Mouse (Mus musculus) retina, adult 2 months (tissue): ENCODE measurements around the gene Mcm2.

ENCODE experiments used
- DNase-seq: peaks from one replicate; pipeline ENCODE4 v3.0.0-alpha.2; 2012; ENCODE audit warnings: low read depth, low spot score

The Mcm2 gene

DNA sequence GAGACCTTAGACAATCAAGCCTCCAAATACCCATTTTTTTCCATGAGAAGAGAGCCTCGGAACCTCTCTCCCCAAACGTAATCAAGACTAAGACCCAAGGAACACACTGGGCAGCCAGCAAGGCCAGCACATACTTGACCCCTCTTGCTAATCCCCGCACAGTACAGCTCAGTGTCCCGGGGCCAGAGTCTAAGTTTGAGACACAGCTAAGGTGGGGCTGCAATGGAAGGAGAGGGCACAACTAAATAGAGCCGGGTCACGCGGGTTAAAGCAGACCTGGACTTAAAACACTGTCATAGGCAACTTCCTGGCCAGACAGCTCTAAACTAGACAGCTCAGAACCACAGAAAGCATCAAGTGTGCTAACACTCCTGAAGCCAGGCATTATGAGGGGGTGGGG is 7.7 kb downstream of the Mcm2 start:
- no peak for DNase-seq

DNA sequence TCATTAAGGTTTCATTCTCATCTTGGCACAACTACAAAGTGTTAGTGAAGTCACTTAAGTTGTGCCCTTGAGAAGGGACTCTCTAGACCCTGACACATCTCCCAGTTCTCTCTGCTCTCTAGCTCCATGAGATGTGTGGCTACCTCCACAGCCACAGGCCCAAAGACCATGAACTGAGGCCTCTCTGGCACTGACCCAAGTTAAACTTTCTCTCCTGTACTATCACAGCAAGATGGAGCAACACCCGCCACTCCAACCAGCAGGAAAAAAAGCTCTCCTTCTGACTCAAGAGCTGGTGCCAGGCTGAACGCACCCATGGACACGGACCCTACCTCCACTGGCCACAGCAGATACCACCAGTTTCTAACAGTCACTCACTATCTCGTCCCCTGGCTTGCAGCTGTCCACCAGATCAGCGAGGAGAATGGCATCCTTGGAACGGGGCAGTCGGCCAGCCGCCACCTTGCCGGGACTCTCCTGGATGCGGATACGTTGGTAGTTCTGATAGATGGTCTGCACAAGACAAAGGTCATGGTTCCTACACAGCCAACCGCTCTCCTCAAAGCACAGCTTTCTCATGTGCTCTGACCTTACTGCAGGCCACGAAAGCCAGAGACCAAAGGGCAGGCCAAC is 9.1 kb downstream of the Mcm2 start:
- DNase-seq: no peak

DNA sequence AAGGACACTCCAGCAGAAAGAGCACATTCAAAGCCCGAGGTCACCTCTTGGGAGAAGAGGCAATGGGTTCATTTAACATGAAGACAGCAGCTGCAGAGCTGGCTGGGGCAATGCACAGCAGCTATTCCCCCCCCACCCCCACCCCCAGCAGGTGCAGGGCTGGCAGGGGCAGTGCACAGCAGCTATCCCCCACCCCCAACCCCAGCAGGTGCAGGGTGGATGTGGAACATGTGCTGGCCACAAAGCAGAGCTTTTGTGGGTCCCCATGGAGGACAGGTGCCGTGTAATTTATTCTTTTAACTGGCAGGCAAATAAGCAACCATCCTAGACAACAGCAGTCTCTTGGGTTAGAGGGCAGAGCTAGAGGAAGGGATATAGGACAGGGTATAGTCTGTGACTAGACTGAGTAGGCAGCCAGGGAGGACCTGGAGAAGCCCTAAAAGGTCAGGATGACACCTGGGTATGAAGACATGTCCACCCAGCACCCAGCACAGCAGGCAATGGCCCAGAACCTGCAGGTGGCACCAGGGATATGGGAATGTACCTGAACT is 12.1 kb downstream of the Mcm2 start:
- no peak for DNase-seq

DNA sequence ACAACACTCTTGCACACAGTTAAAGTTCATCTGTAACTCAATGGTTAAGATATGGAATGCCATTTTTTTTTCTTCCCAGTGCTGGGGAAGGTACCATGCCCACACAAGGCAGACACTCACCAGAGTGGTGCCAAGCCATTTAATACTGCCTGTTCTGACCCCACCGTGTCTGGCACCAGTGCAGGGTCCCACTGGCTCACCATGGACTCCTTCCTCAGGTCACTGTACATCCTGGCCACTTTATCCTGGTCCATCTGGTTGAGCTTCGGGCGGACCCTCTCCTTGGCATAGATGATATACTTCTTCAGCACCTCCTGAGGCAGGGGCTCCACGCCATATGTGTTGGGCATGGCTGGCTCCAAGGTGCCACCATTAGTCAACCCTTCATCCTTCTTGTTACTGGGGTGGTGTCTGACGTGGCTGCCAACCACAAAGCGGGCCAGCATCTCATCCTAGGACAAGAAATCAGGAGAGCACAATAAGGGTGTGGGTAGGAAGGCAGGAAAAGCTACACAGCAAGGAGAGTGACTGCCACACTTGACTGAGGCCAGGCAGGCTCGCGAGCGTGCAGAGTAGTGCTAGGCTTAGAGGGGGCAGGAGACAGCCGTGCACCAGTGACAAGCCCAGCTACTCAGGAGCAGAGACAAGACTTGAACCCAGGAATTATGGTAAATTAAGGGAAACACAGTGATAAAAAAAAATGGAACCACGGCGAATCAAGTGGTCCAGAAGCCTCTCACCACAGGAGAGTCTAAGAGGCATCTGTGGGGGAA is 12.8 kb downstream of the Mcm2 start:
- no peak for DNase-seq

DNA sequence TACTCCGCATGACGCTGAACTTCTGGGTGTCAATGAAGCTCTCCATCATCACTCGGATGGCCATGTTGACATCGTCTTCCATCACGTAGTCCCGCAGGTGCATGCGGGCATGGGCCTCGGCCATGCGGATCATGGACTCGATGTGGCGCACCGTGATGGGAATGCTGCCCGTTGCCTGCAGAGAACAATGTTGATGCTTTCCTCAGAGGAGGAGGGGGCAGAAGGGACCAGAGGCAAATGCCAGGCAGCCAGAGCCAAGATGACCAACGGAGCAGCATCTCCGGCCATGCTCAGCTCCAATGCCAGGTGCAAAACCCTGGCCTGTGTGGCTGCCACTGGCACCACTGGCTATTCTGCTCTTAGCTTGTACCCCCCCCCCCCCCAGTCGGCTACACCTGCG is 13.9 kb downstream of the Mcm2 start:
- DNase-seq: no peak

DNA sequence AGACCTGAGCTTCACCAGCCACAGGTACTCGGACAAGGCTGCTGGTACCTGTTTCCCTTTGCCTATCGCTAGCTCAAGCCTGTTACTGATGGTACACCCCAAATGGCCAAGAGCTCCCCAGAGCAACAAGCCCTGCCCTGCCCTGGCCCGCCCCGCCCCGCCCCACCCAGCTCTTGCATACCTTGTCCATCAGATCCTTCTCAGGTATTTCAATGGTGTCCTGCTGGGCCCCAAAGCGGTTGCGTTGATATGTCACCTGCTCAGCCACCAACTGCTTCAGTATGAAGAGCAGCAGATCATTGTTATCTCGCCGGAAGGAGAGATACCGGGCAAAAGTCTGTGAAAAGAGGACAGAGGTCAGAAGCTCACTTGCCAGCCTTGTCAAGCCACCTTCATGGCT is 14.4 kb downstream of the Mcm2 start:
- DNase-seq: no peak

DNA sequence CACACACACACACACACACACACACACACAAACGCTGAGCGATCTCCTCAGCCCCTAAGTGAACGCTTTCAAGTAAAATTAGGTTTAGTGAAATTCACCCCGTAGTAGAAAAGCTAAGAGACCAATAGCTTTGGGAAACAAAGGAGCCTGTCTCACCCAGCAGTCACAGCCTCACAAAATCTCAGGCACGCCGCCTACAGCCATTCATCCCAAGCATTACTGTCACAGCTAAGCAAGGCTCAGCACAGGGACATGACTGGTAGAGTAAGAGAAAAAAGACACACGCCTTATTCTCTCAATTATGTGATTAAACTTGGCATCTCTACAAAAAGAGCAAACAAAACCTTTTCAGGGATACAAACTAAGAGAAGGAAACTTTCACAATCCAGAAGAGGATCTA is 17.2 kb downstream of the Mcm2 start:
- no peak for DNase-seq

DNA sequence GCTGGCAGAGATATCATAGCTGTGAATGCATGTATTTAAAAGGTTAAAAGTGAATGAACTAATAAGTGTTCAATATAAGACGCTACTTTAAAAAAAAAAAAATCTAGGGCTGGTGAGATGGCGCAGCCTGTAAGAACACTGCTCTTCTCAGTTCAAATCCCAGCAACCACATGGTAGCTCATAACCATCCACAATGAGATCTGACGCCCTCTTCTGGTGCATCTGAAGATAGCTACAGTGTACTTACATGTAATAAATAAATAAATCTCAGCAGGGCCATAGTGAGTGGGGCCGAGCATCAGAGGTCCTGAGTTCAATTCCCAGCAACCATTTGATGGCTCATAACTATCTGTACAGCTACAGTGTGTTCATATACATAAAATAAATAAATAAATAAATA is 19.1 kb downstream of the Mcm2 start:
- DNase-seq: no peak

DNA sequence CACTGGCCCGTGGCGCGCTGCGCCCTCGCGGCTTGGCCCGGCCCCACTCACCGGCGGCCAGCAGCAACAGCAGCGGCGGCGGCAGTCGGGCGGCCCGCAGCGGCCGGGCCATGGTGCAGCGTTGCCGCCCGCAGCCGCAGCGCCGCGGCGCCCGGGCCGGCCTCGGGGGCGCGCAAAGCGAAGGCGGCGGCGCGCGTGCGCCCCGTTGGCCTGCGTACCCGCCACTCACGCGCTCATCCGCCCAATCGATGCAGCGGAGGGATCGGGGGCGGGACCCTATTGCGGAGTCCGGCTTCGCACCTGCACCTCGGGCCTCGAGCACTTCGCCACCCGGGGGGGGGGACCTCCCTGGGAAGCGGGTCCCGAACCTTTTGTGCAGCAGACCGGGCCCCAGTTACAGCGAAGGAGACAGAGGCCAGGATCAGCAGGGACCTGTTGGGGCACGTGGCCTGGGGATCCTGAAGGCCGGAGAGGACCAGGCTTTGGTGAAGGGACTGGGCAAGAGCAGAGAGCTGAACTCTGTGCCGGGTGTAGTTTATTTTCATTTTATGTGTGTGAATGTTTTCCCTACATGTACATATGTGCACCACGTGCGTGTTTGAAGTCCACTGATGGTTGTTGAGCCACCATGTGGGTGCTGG is 23.6 kb downstream of the Mcm2 start, which contains the start of gene Podxl2:
TSS of gene Podxl2 (minus strand) at position 177 of the 641 bp plus-strand sequence.
- DNase-seq: no peak

DNA sequence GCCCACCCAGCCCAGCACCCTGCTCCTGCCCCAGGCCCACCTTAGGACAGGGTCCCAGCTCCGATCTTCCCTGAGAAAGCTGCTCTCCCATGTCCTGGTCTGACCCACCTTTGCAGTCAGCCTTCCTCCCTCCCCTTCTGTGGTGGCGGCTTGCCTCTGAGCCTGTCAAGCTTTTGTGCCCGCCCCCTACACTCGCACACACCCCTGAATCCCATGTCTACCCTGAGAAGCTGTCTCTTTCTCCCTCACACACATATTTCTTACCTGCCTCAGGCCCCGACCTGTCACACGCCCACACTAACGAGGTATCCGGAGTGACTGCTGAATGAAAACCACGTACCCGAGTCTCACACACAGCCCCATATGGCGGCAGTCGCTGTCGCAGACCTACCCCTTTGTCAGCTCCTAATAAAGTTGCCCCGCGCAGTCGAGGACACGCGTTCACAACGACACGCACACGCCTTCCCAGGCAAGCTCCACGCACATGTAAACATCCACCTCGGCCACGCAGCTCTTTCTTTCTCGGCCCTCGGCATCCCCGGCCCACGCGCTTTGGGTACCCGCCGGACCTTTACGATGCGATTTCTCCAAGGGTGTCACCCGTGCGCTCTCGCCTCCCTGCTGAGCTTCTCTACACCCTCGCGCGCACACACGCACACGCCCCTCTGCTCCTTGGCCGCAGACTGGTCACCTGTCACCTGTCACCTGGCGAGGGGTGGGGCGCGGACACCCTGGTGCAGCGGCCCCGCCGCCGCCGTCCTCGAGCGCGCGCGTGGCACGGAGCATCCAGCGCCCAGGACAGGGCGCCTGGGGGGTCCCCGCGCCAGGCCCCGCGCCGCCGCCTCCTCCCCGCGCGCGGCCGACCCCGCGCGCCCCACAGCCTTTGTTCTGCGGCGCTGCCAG is 24.4 kb downstream of the Mcm2 start:
- DNase-seq: no peak

DNA sequence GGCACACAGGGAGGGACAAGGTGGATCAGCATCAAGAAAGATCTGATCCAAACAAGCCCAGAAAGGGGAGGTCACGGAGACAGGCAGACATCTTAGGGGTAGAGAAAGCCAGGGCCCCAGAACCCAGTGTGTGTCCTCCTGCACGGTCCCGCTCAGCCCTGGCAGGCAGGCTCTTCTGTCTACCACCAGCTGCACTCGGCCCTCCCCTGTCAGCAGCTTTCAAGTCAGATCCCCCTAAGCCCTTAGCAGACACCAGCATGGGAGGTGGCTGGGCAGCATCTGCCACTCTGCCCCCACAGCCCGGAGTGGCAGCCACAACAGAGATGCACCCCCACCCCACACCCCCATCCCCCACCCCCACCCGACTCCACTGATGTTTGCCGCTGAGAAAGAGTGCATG is 25.8 kb downstream of the Mcm2 start:
- DNase-seq: no peak

DNA sequence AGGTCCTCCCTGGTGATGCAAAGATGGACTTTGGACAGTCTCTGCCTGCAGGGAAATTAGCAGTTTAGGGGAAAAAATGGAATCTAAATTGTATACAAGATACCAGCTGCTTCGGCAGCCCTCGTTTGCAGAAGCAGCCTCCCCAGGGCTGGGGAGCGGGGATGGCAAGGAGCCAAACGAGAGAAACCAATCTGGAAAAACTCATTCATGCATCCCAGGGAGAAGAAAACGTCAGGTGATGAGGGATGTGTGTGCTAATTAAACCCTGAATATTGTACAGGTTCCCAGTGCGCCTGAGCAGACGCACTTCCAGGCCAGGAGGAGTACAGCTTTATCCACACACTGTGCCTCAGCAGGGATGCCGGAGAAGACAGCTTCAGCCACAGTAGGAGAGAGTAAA is 27.0 kb downstream of the Mcm2 start:
- DNase-seq: no peak

DNA sequence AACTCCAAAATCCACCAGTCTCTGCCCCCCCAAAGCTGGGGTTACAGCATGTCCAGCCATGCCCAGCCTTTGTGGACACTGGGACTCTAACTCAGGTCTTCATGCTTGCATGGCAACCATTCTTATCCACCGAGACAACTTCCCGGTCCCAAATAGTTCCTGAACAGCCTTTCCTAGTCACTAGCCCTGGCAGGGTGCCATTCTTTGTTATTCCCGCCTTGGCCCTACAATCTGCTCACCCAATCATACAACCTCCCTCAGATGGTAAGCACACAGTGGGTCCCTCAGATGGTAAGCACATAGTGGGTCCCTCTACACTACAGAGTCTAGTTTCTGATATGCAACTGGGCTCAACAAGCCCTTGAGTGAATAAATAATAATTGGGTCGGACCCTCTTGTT is 28.0 kb downstream of the Mcm2 start:
- DNase-seq: no peak

DNA sequence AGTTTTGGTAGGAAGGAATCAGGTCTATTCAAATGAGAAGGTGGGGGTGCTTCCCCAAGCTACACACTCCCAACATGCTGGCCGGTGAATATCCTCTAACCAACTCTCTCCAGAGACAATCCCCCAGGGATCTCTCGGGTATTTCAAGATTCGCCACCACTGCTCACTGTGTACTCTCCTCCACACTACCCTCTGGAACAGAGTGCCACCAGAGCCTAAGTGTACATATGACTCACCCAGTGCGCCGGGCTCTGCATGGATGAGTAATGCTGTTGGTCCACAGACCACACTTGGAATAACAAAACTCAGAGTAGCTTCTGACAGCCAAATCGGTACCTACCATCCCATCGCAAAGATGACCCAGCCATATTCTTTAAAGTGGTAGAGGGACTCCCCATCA is 29.1 kb downstream of the Mcm2 start:
- DNase-seq: no peak

DNA sequence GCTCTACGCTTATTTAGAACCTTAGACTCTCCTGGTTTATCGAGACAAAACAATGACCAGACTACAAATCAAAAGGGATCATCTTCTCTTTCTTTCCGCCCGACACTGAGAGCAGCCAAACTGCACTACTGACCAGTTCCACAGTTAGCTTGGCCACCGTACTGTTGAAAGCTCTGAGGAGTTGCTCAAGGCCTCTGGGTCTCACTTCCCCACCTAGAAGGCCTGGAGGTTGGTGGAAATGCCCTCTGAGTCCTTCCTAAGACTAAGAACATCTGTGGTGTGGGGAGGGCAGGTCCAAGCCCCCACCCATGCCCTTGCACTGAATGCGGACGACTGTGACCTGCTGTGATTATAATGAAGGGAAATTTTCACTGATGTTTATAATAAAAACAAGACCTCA is 32.9 kb downstream of the Mcm2 start:
- DNase-seq: no peak

DNA sequence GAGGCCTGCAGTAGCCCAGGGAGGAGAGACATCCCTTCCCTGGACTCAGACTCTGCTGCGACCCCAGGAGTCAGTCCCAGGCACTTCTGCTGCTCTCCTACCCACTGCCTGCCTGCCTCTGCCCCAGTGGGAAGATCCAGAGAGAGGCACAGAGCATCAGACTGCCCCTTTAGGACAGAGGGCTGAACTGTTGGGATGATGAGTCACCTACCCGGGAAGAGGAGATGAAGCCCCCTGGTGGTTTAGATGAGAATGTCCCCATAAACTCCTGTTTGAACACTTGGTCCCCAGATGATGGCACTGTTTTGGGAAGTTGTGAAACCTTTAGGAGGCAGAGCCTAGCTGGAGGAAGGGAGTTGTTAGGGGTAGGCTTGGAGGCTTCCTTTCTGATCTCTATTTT is 37.7 kb downstream of the Mcm2 start:
- DNase-seq: no peak

DNA sequence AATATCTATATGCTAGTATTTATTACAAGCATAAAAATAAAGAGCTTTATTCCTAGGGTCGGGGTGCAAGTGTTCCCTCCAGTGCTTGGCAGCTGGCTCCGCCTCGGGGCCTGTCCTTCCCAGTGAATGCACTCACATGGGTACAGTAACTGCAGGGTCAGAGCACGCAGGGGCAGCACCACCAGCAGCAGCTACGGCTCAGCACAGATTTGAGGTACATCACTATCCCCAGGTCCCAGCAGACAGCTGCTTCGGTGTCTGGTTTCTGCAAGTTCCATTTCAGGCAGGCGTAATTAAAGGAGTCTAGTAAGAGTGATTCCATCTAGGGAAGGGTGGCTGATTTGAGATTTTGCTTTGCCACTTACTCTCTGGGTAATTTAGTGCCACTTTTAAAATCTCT is 40.2 kb downstream of the Mcm2 start:
- DNase-seq: no peak

DNA sequence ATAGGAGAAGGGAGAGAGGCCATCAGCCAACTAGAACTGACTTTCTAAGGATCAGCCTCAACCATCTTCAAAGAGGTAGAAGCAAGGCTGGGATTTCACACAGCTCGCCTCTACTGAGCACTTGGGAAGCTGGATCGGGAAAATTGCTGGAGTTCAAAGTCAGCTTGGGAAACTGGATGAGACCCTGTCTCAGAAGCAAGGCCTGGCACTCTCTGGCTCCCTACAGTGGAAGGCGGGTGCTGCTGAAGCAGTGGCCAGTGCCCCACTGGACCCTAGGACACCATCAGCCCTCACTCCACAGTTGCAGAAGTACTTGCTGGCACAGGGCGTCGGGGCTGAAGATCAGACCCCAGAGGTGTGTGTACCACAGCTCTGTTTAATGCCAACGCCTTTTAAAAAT is 40.8 kb downstream of the Mcm2 start:
- no peak for DNase-seq

DNA sequence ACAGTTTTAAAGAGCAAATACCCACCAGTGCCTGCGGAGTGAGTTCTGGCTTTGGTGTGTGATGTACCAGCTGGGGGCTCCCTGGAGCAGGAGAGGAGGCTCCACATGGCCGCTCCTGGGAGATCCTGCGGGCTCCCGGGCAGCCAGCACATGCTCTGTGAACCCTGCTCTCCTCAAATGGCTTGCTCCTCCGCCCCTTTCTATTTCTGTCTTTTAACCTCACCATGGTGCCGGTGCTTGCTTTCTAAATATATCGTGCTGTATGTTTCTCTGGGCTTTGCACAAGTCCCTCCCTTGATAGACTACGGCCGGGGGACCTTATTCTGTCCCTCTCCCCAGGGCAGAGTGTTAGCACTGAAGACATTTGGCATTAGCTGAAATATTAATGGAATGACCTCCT is 41.3 kb downstream of the Mcm2 start:
- DNase-seq: no peak

DNA sequence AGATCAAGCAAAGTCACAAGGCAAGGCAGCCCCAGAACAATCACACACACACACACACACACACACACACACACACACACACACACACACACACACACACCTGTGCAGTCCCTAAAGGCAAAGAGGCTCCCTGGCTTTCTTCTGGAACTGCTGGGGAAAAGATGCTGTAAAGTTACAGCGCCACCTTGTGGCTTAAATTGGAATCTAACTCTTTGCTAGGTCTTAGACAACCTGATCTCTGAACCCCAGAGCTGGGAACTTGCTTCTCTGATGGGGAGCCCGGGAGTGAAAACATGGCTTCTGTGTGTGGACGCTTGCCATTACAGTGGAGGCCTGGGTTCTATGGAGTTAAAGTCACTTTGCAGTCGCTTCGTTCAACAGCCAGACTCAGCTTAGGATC is 42.9 kb downstream of the Mcm2 start:
- no peak for DNase-seq

DNA sequence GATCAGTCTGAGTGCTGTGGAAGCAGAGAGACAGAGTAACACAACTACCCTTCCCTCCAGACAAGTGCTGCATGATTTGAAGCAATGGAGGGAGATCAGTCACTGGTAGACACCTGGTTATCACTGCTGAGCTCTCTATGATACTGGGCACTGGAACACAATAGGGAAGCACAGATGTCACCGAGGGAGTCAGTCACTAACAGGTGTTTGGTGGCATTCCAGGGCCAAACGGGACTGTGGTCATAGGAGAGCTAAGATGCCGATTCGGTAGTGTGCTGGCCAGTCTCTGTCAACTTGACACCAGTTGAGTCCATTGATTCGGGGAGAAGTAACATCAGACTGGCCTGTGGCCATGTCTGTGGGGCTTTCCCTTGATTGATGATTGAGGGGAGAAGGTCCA is 44.1 kb downstream of the Mcm2 start:
- DNase-seq: no peak

DNA sequence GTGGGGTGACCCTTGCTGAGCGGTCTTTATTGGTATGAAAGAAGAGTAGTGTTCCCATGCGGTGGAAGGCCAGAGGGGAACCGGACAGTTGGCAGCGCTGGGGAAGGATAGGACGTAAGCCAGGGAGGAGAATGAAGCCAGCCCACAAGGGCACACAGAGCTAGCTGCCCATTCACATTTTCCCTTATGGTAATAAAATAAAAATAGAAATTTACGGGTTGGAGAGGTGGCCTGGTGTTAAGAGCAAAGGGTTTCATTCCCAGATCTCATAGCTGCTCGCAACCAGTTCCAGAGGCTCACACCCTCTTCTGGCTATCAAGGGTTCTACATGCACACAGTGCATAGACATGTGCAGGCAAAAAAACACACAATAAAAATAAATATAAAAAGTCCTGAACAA is 48.5 kb downstream of the Mcm2 start:
- DNase-seq: no peak
